Comparison of ENCODE assay signal across 33 mouse cellular contexts in the genomic region with DNA sequence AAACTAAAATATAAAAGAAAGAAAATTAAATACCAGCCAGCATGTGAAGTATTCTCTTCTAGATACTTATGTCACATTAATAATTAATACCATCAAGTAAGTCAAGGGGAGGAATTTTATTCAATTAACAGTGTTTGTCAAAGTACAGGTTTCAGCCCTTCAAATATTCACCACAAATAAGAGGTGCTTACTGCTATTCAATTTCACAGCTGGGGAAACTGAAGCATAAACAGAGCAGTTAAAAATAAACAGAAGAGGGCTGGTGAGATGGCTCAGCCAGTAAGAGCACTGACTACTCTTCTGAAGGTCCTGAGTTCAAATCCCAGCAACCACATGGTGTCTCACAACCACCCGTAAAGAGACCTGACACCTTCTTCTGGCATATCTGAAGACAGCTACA.
"Had no signal": no experiment of that assay in that cellular context is flagged by ENCODE, and none has a peak within 500 bp of the region (broad histone marks: within the 10 kb centered on the region; RNA-seq: fewer than 3 reads in every experiment).

No protein-coding gene starts in this region.

- H3K4me2 ChIP-seq: limb, embryonic 12.5 days; limb, embryonic 13.5 days; limb, embryonic 15.5 days; liver, embryonic 11.5 days; liver, embryonic 12.5 days; liver, embryonic 13.5 days; liver, embryonic 15.5 days; lung, embryonic 14.5 days; lung, embryonic 15.5 days; midbrain, embryonic 11.5 days; midbrain, embryonic 12.5 days; midbrain, embryonic 13.5 days; midbrain, embryonic 15.5 days; neural tube, embryonic 12.5 days; neural tube, embryonic 13.5 days had no signal

- H3K27me3 ChIP-seq: limb, embryonic 12.5 days; limb, embryonic 13.5 days; limb, embryonic 15.5 days; liver, embryonic 12.5 days; liver, embryonic 13.5 days; liver, embryonic 15.5 days; lung, embryonic 15.5 days; megakaryocyte, embryonic 14.5 days; midbrain, embryonic 12.5 days; midbrain, embryonic 13.5 days; midbrain, embryonic 15.5 days; neural tube, embryonic 12.5 days; neural tube, embryonic 13.5 days had no signal

- H3K9ac ChIP-seq: limb, embryonic 12.5 days; limb, embryonic 13.5 days; limb, embryonic 15.5 days; liver, embryonic 12.5 days; liver, embryonic 13.5 days; liver, embryonic 14.5 days; liver, embryonic 15.5 days; liver, postnatal 0 days; lung, embryonic 14.5 days; lung, embryonic 15.5 days; midbrain, embryonic 12.5 days; midbrain, embryonic 13.5 days; midbrain, embryonic 15.5 days; neural tube, embryonic 12.5 days; neural tube, embryonic 13.5 days had no signal

- H3K4me1 ChIP-seq: lung, embryonic 15.5 days; midbrain, embryonic 15.5 days; neural tube, embryonic 12.5 days had no signal

- H3K4me3 ChIP-seq: limb, embryonic 10.5 days; limb, embryonic 12.5 days; limb, embryonic 13.5 days; limb, embryonic 15.5 days; liver, embryonic 12.5 days; liver, embryonic 13.5 days; liver, embryonic 15.5 days; lung, embryonic 15.5 days; megakaryocyte, embryonic 14.5 days; midbrain, embryonic 10.5 days; midbrain, embryonic 12.5 days; midbrain, embryonic 13.5 days; midbrain, embryonic 15.5 days; myocyte; neural tube, embryonic 12.5 days; neural tube, embryonic 13.5 days had no signal

- DNase-seq: left cerebral cortex, postnatal 4 days; liver; liver, embryonic 13.5 days; liver, postnatal 0 days; lung, adult 18-20 months; lung, adult 2 months; lung, embryonic 14.5 days; lung, postnatal 10 days; lung, postnatal 14 days; lung, postnatal 36 days; lung, postnatal 4 days; midbrain, embryonic 14.5 days had no signal

- H3K9me3 ChIP-seq: limb, embryonic 10.5 days; limb, embryonic 12.5 days; limb, embryonic 13.5 days; limb, embryonic 15.5 days; liver, embryonic 12.5 days; liver, embryonic 13.5 days; liver, embryonic 15.5 days; lung, embryonic 15.5 days; megakaryocyte, embryonic 14.5 days; midbrain, embryonic 10.5 days; midbrain, embryonic 12.5 days; midbrain, embryonic 13.5 days; midbrain, embryonic 15.5 days; neural tube, embryonic 12.5 days; neural tube, embryonic 13.5 days had no signal

- ATAC-seq: liver, embryonic 12.5 days; liver, postnatal 0 days; lung, postnatal 0 days; midbrain, embryonic 13.5 days; midbrain, embryonic 15.5 days; midbrain, embryonic 16.5 days had no signal

- H3K27ac ChIP-seq: limb, embryonic 10.5 days; limb, embryonic 12.5 days; limb, embryonic 13.5 days; limb, embryonic 15.5 days; liver, embryonic 12.5 days; liver, embryonic 13.5 days; liver, embryonic 14.5 days; liver, embryonic 15.5 days; lung, embryonic 15.5 days; macrophage; midbrain, embryonic 10.5 days; midbrain, embryonic 12.5 days; midbrain, embryonic 13.5 days; midbrain, embryonic 15.5 days; neural tube, embryonic 12.5 days; neural tube, embryonic 13.5 days had no signal

- H3K36me3 ChIP-seq: limb, embryonic 10.5 days; limb, embryonic 12.5 days; limb, embryonic 13.5 days; limb, embryonic 15.5 days; liver, embryonic 12.5 days; liver, embryonic 13.5 days; liver, embryonic 15.5 days; lung, embryonic 15.5 days; midbrain, embryonic 12.5 days; midbrain, embryonic 13.5 days; midbrain, embryonic 15.5 days; neural tube, embryonic 12.5 days; neural tube, embryonic 13.5 days had no signal
